Mouse (Mus musculus) bone marrow, adult 2 months (tissue): ENCODE measurements around the gene Gm21961. TPM values are rescaled to one million over a fixed set of nuclear protein-coding genes. Genes with fewer than 3 reads are reported as not detected.
"Not testable (repeated sequence)": the region's sequence is repeated elsewhere in the genome, so short reads cannot be mapped to it uniquely, and the experiment has no call there.

Source experiments
- H3K27ac ChIP-seq: fragments of 200-500 bp; 2 replicates; pipeline ENCODE4 v1.5.1; 2012; ENCODE audit warnings: low read depth, mild to moderate bottlenecking, control low read depth, inconsistent platforms, low read length; ENCODE audit not compliant: control insufficient read depth, poor library complexity, insufficient read depth
- H3K4me1 ChIP-seq: fragments of 200-500 bp; 2 replicates; pipeline ENCODE4 v1.6.1; 2011; ENCODE audit warnings: low read length; ENCODE audit not compliant: control insufficient read depth, insufficient read depth
- H3K4me3 ChIP-seq: fragments of 200-500 bp; replicated peaks from 2 replicates; pipeline ENCODE3; 2011; ENCODE audit warnings: mild to moderate bottlenecking, low read depth, low read length, control low read depth; ENCODE audit not compliant: control insufficient read depth
- CTCF ChIP-seq: fragments of 200-500 bp; IDR thresholded peaks from 2 replicates; pipeline ENCODE4 v1.5.1; 2011; ENCODE audit warnings: low read length, control low read depth; ENCODE audit not compliant: control insufficient read depth, insufficient read depth
- POLR2A ChIP-seq: fragments of 200-500 bp; IDR thresholded peaks from 2 replicates; pipeline ENCODE4 v1.6.1; 2011; ENCODE audit warnings: low read depth, mild to moderate bottlenecking, control low read depth, low read length, borderline replicate concordance; ENCODE audit not compliant: control insufficient read depth
- WGBS: fragments of 180-500 bp; shearing (Covaris S2); methylation state at CpG from one replicate; pipeline ENCODE4 v1.1.7; 2018; 5-methylcytosine and 5-hydroxymethylcytosine counted together
- polyA plus RNA-seq: library from polyadenylated mRNA; stranded (reverse); fragments of >200 nt; gene quantifications from 2 replicates; pipeline ENCODE4 v1.2.4, GENCODE M21; 2011; ENCODE audit warnings: low replicate concordance; ENCODE audit not compliant: missing spikeins, insufficient read depth, insufficient read length

Gm21961 gene
- not detected in 2 replicates for polyA plus RNA-seq

- H3K4me1 ChIP-seq: no peaks in the 10 kb centered on the region
- no peak within 1 kb of the TSS for H3K4me3 ChIP-seq
- WGBS: 87% methylated on average over 5 of the region's 5 CpGs
- no peak for TF ChIP-seq POLR2A
- no peak for TF ChIP-seq CTCF
- H3K27ac ChIP-seq: no peak within 1 kb of the TSS
Observed at GRCm38 (mm10) chr15:65014804-65015203, at the start of gene Gm21961. TSS of gene Gm21961 (minus strand) at chr15:65014904.

DNA sequence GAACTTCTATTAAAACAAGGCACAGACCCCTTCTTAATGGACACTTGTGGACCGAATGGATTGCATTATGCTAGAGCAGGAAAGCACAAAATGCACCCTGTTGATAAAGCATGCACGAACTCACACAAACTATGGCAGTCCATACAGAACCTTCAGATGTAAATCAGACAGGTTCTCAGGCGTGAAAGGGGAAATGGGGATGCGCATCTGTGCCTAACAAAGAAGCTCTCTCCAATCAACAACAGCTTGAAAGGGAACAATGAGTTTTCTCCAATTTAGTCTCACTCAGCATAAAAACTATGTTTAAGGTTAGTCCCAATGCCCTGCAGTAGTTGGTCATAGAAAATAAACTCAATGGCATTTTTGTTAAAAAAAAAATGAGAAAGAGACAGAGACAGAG, 27.3 kb upstream of the Gm21961 start:
- 56% methylated on average over 4 of the region's 4 CpGs for whole genome bisulfite sequencing
- Histone ChIP-seq H3K4me1 (no peaks in the 10 kb centered on the region), H3K4me3 (no peak overlapping the region), H3K27ac (no peak overlapping the region)
- TF ChIP-seq CTCF (no peak), POLR2A (no peak)

GRCm38 (mm10) chr15:65039216-65039615, 24.5 kb upstream of the Gm21961 start:
- not testable (repeated sequence) for H3K27ac ChIP-seq, H3K4me3 ChIP-seq, H3K4me1 ChIP-seq

DNA sequence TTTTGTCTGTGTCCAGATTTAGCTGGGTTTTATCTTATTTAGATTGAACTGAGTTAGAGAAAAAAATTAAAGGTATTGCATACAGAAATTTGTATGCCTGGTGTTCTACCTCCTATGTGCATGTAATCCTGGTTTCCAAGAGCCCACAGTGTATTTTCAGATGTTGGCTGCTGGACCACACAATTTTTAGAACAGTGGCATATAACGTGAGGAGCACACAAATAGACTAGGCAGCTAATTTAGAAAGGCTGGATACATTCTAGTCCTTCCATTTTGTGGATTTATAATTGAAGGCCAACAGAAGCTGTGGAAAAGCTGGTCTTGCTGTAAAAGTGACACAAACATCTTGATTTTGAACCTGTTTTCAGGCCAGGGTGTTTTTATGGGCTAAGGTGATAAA, 3.3 kb upstream of the Gm21961 start:
- H3K4me1 ChIP-seq: no peaks in the 10 kb centered on the region
- 56% methylated on average over 1 of the region's 1 CpGs for WGBS
- no peak overlapping the region for H3K4me3 ChIP-seq
- no peak overlapping the region for H3K27ac ChIP-seq
- TF ChIP-seq POLR2A: no peak
- no peak for TF ChIP-seq CTCF

DNA sequence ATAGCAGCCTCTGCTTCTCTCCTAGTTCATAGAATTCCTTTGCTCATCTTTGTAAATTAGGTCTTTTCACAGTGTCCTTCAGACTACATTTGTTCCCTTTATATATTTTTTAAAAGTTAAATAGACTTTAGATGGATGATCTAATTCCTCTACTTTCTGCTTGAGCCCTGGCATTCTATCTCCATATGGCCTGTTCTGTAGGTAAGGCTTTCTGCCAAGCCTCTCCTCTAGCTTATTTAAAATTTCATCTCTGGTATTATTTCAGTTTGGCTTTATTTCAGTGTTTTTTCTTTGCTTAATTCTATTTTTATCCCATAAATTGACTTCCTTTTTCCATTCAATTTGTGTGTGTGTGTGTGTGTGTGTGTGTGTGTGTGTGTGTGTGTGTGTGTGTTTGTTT, 8.5 kb downstream of the Gm21961 start:
- no peak overlapping the region for H3K27ac ChIP-seq
- no peak for TF ChIP-seq CTCF
- TF ChIP-seq POLR2A: no peak

GRCm38 (mm10) chr15:64994498-64994897, 20.2 kb downstream of the Gm21961 start:
- 66% methylated on average over 4 of the region's 4 CpGs for WGBS
- H3K4me3 ChIP-seq: no peak overlapping the region
- H3K4me1 ChIP-seq: no peaks in the 10 kb centered on the region
- no peak overlapping the region for H3K27ac ChIP-seq
- TF ChIP-seq CTCF: no peak
- TF ChIP-seq POLR2A: no peak

More for the DNA sequence above, 8.5 kb downstream of the Gm21961 start:
- no peaks in the 10 kb centered on the region for H3K4me1 ChIP-seq
- H3K4me3 ChIP-seq: no peak overlapping the region

DNA sequence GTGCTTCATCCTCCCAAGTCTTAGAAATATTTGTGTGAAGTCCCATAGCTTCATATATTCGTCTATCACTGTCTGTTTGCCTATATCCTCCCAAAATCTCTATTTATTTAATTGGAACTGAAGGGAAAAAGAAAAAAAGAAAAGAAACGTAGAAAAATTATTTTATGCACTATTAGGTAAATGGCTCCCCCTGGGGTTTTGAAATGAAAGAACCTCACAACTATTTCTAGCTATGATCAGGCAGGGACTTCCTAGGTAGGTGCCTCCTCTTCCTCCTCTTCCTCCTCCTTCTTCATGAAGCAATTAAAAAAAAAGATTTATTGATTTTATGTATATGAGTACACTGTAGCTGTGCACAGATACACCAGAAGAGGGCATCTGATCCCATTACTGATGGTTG, 34.7 kb downstream of the Gm21961 start:
- WGBS: 65% methylated on average over 2 of the region's 2 CpGs
- no peak overlapping the region for H3K4me3 ChIP-seq
- no peaks in the 10 kb centered on the region for H3K4me1 ChIP-seq
- H3K27ac ChIP-seq: no peak overlapping the region
- no peak for TF ChIP-seq CTCF

GRCm38 (mm10) chr15:64976044-64976805, 38.5 kb downstream of the Gm21961 start:
- TF ChIP-seq CTCF (no peak), POLR2A (no peak)
- WGBS: 84% methylated on average over 7 of the region's 7 CpGs
- H3K4me3 ChIP-seq: no peak overlapping the region
- H3K27ac ChIP-seq: no peak overlapping the region
- no peaks in the 10 kb centered on the region for H3K4me1 ChIP-seq

Other genes starting within 250 kb of the Gm21961 start
- gene Gm21798, start 197.2 kb downstream of the Gm21961 start, polyA plus RNA-seq: not detected in 2 replicates